Mouse (Mus musculus) cerebellum, postnatal 10 days (tissue): ENCODE measurements around the gene Cdc42bpb.

Source experiments
- DNase-seq, 2 experiments: peaks; one replicate each; pipeline ENCODE4 v3.0.0; 2021; ENCODE audit warnings: mixed read lengths in 2 of 2

The Cdc42bpb gene

DNA sequence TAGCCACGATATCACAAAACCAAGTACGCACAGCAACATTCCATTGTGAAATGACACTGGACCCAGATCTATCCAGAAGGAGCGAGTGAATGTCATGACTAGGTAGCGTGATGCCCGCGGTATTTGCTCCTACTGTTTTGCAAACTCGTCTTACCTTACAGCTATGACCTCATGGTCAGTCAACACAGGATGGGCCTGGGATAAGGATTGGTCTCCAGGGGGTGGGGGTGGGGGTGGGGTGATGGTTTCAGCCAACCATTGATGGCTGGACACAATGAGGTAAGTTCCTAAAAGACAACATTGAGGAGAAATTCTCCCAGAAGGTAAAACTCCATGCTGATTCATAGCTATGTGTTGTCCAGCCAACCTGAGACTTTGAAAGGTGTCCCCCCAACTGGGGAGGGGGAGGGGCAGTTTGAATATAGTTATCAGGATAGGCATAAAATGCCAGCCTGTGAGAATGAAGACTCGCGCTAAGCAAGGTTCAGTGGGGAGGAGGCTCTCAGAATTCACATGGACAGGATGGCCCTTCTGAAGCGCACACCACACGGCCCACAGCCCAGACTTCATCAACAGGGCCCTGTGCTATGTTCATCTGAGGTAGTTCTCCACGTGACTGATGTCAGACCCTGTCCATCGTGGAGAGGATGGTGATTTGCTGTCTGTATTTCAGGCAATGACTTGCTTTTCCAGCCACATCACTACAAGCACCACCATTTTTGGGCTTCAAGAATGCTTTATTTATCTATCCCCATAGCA is 8.5 kb upstream of the Cdc42bpb start:
- no peak for DNase-seq

DNA sequence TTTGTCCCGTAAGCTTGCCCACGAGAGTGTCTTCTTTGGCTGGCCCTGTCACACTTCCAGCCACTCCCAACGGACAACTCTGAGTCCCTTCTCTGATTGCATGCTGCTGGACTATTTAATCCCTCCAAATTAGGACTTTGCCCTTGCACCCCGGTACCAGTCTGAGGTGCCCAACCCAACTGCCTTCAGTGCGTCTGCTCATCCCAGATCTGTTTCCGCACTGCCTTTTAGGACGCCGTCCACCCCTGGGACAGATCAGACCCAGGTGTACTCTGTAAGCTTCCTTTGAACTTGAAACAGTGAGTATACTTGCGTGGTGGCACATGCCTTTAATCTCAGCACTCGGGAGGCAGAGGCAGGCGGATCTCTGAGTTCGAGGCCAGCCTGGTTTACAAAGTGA is 1.3 kb upstream of the Cdc42bpb start:
- DNase-seq: no peak

DNA sequence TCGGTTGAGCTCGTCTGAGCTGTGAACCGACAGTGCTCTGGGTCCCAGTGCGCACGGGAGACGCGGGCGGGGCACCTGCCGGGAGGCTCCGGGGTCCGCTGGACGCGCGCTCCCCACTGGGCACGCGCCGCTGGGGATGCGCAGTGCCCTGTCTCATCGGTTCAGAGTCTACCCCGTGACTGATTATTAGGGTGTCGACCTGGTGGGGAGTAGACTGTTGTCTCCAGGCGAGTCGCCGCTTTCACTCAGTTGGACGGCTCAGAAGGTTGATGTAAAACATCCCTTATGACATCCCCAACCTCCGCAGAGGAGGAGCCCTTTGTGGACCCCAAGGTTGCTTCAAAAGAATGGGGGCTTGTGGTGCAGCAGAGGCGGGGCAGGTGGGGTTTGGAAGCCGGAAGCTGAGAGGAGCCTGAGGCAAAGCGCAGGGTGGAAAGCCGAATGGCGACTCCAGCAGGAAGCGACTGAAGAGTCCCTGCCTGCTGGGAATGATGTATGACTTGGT is 520 bp upstream of the Cdc42bpb start:
- DNase-seq: peak; percentile 72

DNA sequence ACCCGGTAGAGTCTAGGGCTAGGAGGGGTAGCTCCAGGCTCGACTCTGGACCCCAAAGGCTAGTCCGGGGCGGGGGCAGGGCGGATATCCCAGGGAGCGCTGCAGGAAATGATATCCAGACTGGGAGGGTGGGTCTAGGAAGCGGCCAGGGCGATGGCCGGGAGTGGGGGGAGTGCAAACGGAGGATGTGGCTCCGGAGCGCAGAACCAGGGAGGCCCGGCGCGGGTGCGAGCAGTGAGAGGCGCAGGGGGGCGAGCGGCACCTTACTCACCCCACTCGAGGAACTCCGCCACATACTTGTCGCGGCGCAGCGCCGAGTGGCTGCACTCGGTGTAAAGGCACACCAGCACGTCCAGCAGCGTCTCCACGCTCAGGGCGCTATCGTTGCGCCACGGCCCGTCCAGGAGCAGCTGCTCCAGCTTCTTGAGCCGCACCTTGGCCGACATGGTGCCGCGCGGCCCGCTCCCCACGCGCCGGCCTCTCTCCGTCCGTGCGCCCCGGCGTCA is 639 bp downstream of the Cdc42bpb start:
- peak; percentile 66 to 67 for DNase-seq

DNA sequence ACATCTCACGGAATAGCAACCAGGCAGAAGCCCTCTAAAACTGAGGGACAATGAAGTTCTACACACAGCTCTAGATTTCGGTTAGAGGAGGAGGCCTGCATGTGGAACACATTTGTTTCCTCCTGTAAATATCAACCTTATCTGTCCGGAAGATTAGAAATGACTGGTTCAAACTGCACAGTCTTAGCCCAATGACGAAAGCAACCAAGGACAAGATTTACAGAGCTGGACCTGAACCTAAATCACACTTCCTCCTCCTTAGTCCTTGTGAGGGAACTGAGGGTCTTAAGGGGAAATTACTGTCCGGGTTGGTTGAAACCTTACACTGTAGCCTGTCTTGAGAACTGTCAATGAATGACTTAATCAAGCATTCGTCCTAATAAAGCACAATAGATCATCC is 1.5 kb downstream of the Cdc42bpb start:
- no peak for DNase-seq

DNA sequence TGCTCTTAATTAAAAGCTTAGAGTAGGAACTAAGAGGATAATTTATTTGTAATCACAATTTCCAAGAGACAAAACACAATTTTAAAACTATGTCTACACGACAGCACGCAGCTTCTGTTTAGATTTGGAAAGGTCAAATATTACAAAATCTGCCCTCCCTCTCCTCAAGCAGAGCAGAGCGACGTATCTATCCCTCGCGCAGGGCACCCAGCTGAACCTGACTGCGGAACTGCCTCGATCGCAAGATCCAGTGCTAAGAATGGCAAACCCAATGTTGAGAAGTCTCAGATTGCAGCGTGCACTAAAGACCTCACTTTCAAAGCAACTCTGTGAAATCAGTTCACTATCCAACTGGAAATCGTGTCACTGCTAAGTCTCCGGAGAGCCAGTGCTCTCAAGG is 2.0 kb downstream of the Cdc42bpb start:
- DNase-seq: no peak

DNA sequence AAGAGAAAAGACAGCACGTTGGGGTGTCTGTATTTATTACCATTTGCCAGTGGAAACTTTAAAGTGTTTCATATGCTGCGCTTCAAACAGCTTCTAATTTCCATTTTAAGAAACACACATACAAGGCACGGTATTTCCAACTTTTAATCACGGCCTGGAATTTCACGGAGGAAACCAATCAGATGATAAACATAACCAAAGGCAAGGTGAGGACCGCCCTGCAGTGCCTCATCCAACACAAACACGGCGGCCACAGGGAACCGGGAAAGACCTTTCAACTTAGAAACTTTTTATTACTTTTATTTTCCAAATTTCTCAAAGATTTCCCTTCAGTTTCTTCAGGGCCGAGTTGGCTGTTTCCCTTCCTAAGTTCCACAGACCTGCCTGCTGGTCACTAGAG is 2.8 kb downstream of the Cdc42bpb start:
- no peak for DNase-seq

DNA sequence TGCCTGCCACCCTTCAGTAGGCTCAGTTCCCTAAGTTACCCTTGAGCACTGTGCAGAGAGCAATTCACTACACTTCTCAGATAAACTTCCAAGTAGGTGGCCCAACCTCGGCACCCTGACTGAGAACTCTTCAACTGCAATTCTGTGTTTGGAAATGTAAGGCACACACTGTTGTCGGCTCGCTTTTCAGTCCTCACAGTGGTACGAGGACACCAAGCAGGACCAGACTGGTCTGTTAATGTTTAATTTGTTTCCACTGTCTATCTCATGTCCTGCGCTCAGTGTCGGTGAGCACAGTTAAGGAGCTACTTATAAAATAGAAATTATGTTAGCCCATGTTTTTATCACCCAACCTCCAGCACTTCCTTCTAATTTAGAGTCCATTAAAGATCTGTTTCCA is 4.1 kb downstream of the Cdc42bpb start:
- DNase-seq: no peak

DNA sequence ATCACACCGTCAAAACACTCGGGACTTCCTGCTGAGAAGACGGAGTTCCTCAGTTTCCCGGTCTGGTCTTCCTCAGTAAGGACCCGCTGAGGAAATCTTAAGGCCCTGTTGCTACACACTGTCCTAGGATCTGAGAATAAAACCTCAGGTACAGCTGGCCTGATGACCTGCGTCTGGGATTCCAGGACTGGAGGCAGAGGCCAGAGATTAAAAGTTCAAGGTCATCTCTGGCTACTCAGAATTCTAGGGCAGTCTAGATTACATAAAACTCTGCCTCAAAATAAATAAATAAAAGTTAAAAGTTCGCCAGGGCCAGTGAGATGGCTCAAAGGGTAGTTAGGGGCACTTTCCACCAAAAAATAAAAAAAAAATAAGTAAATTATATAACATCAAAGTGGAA is 5.6 kb downstream of the Cdc42bpb start:
- peak in 1 of 2 experiments; percentile 3 for DNase-seq

DNA sequence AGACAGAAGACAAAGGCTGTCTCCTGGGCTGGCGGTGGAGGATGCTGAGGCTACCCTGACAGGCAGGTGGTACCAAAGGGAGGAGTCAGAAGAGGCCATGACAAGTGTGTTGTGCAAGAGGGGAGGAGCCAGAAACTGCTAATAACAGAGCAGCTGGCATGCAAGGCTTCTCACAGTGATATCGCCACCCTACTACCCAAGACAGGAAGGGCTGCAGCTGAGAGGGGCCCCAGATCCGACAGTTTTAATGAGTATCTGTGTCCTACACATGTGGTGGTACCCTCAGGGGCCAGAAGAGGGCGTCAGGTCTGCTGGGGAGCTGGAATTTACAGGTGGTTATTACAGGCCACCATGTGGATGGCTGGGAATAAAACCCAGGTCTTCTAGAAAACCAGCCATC is 7.3 kb downstream of the Cdc42bpb start:
- DNase-seq: peak in 1 of 2 experiments; percentile 43

DNA sequence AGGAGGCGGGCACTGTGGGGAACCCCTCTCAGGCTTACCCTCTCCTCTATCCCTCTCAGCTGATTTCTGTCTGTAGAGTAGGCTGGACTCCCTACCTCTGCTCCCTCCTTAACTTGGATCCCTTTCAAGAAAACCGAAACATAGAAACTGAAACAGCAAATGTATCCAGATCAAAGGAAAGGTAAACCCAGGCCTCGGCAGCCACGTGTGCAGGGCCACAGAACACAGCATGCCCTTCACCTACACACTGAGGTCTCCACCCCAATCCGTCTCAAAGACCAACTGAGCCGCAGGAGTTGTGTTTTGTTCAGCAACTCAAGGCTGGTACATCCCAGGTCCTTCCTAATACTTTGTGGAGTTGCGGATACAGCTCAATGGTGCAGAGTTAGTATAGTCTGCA is 10.5 kb downstream of the Cdc42bpb start:
- DNase-seq: no peak

DNA sequence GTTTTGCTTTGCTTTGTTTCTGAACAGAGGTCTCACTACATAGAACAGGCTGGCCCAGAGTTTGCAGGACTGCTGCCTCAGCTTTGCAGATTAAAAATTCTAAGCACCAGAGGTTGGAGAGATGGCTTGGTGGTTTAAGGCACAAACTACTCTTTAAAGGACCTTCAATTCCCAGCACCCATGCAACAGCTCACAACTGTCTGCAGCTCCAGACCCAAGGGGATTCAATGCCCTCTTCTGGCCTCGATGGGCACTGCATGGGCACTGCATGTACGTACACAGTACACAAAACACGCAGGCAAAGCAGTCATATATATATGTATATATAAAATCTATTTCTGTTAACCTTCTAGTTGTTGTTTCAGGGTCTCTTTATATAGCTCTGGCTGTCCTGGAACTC is 13.3 kb downstream of the Cdc42bpb start:
- peak in 1 of 2 experiments; percentile 26 for DNase-seq

DNA sequence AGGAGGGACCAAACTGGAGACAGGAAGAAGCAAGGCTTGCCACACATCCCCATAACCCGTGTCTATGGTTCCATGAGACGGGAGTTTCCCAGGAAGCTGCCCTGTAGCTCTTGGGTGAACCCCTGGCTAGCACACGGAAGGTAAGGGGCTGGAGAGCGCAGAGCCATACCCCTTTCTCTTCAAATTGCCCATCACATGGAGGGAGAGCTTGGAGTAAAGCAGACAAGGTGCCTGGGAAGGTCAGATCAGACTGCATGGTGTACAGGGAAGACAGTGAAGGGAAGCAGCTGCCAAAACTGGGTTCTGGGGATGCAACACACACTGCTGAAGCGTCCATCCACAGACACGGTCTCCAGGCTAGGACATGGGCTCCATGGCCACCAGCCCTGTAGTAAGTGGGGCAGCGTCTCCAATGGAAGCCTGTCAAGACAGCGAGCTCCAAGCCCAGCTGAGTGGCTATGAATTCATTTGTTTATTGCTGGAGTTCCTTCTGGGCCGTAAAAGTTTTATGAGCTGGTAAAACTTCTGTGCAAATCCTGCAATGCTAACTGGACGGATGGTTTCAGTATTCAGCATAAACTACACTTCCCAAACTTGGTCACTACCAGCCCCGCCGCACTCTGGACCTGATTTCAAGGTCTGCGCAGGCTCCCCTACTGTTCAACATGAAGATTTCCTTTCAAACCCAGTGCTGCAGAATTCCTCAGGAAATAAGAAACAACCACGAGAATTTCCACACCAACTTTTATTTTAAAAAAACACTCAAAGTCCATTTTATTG is 16.0 kb downstream of the Cdc42bpb start:
- peak; percentile 29 to 38 for DNase-seq

DNA sequence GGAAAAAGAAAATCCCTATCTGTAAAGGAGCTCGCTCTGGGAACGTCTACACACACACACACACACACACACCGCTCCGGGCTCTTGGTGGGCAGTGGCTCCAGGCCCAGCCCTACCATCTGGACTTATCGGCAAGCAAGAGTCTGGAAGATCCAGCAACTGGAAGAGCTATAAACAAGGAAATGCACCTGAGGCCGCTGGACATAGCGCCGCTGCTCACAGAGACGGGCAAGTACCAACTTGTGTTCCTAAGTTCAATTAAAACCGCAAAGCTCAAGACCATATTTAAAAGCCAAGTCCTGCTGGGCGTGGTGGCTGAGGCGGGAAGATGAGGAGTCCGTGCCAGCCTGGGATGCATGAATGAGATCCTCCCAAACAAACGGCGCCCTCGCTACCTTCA is 16.8 kb downstream of the Cdc42bpb start:
- DNase-seq: peak; percentile 86 to 92

DNA sequence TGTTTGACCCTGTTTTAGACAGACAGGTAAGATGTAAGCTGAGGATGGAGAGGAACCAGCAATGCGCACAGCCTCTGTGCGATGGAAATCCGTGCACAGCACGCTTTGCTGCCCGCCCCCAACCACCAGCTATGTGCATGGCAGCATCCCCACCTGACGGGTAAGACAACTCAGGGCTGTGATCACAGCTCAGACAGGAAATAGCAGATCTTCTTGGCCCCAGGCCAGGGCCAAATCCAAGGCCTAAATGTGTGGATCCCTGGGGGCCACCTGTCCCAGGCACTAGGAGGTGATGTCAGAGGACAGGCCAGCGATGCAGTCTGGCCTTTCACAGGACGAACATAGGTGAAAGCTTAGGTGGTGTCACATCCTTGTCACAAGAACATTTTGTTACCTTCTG is 21.3 kb downstream of the Cdc42bpb start:
- DNase-seq: peak; percentile 61 to 72

DNA sequence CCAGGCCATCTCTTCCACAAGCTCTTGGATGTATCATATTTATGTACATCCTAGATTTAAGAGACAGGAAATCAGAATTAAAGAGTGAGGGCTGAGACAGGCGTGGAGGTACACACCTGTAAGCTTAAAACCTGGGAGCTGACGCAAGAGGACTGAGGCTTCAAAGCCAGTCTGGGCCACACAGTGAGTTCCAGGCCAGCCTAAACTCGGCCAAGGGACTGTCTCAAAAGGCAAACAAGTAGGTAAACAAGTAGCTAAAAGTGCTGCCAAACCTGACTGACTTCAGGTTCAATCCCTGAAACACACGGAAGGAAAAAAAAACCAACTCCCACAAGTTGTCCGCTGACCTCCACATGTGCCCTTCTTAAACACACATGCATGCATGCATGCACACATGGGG is 23.4 kb downstream of the Cdc42bpb start:
- DNase-seq: no peak

DNA sequence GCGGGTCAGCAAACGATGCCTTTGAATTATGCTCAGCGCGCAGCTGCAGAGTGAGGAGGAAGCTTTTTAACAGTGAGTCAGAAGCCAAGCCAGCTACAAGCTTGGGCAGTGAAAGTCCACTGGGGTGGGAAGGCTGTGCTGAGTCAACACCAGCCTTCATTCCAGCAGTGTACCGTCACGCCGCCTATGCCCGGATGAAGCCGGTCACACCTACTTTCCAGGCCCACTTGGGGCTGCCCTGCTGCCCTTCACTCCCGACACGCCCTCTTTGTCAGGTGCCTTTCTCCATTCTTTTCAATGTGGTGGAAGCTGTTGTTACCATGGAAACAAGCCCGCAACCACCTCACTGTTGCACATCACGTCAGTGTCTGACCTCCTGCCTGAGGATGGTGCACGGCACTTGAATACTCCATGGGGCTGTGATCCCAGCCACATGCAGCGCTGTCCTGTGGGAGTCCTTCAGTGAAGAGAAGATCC is 24.0 kb downstream of the Cdc42bpb start:
- peak in 1 of 2 experiments; percentile 27 for DNase-seq

DNA sequence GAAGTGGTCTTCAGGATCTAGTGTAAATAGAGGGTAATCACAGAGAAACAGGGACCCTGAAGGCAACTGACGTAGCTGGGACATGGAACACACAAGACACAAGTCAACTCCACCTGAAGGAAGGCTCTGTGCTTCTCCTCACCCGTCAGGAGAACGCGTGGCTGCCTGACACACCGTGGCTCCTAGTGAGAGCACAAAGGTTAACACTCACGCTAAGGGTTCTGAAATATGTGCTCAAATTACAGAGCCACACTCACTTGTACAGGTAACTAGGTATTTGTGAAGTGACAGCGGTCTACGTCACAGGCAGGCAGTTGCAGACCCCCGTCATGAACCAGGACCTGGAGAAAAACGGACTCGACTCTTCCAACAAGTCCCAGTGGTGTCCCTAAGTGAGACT is 24.5 kb downstream of the Cdc42bpb start:
- no peak for DNase-seq

DNA sequence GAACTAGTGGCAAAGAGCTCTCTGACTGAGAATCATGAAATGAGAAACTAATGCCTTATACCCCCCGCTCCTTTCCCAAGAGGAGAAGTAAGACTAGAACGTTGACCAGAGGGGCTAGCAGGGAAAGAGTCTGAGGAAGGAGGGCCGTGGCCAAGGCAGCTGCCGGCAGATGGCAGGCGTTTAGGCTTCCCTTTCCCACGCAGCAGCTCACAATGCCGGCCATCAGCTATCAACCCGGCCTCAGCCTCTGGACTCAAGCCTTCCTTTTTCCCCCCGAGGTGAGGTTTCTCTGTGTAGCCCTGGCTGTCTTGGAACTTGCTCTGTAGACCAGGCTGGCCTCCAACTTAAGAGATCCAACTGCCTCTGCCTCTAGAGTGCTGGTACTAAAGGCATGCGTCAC is 25.0 kb downstream of the Cdc42bpb start:
- DNase-seq: peak; percentile 53 to 59

DNA sequence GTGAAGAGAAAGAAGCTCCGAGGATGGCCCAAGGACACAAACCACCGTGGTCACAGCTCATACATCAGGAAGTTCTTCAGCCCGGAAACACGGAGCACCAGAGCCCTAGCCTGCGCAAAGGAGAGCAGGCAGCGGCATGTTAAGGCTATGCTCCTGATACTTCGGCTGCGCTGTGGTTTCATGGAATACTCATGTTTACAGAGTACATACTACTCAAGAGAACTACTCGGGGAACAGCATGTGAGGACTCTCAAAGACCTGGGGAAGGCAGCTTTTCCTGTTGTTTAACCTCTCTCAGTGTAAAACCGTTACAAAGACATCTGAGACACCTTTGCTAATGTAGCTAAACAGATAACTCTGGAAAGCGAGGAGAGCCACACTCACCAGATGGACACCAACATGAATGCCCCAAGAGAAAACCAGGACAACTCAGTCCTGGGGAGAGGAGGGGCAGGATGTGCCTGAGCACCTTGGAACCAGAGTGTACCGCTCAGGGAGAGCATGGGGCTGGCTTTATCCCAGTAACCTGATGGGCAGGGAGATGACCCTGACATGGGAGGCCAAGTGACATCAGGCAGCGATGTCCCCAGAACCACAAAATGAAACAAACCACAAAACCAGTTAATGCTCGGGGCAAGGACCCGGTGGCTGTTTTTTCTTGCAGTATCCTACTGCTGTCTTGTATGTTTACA is 27.8 kb downstream of the Cdc42bpb start:
- DNase-seq: no peak

DNA sequence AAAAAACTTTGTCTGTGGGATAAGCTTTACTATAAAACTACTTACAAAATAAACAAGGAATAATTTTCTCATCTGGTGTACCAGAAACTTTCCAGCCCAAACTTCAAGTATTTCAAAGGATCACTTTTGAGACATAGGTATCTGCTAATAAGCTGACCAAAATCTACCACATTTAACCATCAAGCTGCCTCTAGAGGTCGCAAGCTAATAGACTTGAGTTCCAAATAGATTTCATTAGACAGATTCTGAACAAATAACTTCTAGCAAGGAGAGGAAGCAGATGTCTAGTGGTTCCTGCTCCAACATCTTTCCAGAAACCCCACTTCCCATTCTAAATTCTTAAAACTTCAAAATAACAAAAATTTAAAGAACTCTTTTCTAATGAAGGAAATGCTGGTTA is 33.6 kb downstream of the Cdc42bpb start:
- DNase-seq: no peak

DNA sequence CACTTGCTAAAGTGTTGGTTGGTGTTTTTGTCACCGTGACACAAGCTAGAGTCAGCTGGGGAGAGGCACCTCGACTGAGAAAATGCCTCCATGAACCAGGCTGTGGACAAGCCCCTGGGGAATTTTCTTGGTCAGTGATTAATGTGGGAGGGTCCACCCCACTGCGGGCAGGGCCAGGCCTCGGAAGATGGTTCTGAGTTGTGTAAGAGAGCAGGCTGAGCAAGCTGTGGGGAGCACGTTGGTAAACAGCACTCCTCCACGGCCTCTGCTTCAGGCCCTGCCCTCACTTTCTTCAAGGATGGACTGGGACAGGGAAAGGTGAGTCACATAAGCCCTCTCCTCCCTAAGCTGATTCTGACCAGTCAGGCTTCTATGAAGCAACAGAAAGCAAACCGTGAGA is 36.8 kb downstream of the Cdc42bpb start:
- no peak for DNase-seq

DNA sequence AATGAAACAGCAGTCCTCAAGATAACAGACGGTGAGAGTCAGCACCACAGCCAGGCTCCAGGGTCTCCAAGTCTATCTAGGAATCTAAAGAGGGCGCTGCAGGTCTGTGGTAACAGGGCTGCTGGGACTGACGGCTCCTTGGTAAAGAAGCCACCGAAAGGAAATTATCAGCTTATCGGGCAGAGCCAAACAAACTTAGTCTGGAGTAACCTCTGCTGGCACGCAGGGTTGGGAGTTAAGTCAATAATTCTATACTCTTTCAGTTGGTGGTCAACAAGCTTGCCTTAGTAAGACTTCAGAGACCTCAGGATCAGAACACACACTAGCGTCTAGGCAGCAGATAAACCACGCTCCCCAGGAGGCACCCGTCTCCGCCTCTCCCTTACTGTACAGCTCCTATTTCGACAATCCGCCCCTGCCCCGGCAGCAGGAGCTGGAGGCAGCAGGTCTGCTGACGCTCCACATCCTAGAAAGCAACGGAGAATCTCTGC is 39.6 kb downstream of the Cdc42bpb start:
- no peak for DNase-seq
